Mouse (Mus musculus) ES-E14 (cell line): ENCODE results near the gene Khdc3. TPM values are rescaled to one million over a fixed set of nuclear protein-coding genes. Genes with fewer than 3 reads are reported as not detected.

Experiments used
- DNase-seq: peaks from one replicate; pipeline ENCODE4 v3.0.0-alpha.2; 2013; ENCODE audit warnings: low read depth, low spot score
- H3K27ac ChIP-seq: 2 replicates; pipeline ENCODE4 v1.5.1; 2012; ENCODE audit warnings: low read depth, mild to moderate bottlenecking, low read length, moderate library complexity, mixed read lengths; ENCODE audit not compliant: poor library complexity, insufficient read depth, severe bottlenecking
- H3K36me3 ChIP-seq: 2 replicates; pipeline ENCODE4 v1.6.1; 2012; ENCODE audit warnings: mild to moderate bottlenecking, low read length, moderate library complexity, mixed read lengths; ENCODE audit not compliant: control insufficient read depth, poor library complexity, insufficient read depth, severe bottlenecking
- H3K4me1 ChIP-seq, 2 experiments: fragments of 150-350 bp in 1 of 2; sonication (generic) in 1 of 2; 2 replicates each; pipeline ENCODE4 v1.6.1; 2012; ENCODE audit warnings: low read length in 2 of 2, mild to moderate bottlenecking in 1 of 2, mixed read lengths in 1 of 2; ENCODE audit not compliant: control insufficient read depth in 2 of 2, insufficient read depth in 2 of 2, poor library complexity in 1 of 2
- H3K4me3 ChIP-seq, 2 experiments: fragments of 150-350 bp in 1 of 2; sonication (generic) in 1 of 2; 2 replicates each; pipeline ENCODE4 v1.5.1; 2012; ENCODE audit warnings: low read length in 2 of 2, low read depth in 1 of 2, mild to moderate bottlenecking in 1 of 2, mixed read lengths in 1 of 2; ENCODE audit not compliant: insufficient read depth in 1 of 2, poor library complexity in 1 of 2, severe bottlenecking in 1 of 2
- H3K9ac ChIP-seq: 2 replicates; pipeline ENCODE4 v1.6.1; 2012; ENCODE audit warnings: low read depth, mild to moderate bottlenecking, low read length, mixed read lengths; ENCODE audit not compliant: poor library complexity, insufficient read depth, severe bottlenecking
- H3K9me3 ChIP-seq: fragments of 150-350 bp; sonication (generic); 2 replicates; pipeline ENCODE4 v1.6.1; 2012; ENCODE audit warnings: low read depth, mild to moderate bottlenecking, low read length; ENCODE audit not compliant: control insufficient read depth, insufficient read depth
- CHD2 ChIP-seq: IDR thresholded peaks from 2 replicates; pipeline ENCODE4 v1.6.1; 2014; ENCODE audit warnings: mild to moderate bottlenecking, low read depth, low read length, inconsistent platforms
- HCFC1 ChIP-seq: IDR thresholded peaks from 2 replicates; pipeline ENCODE4 v1.6.1; 2012; ENCODE audit warnings: low read length, inconsistent platforms, borderline replicate concordance; ENCODE audit not compliant: insufficient read depth
- MAFK ChIP-seq: IDR thresholded peaks from 2 replicates; pipeline ENCODE4 v1.6.1; 2014; ENCODE audit warnings: mild to moderate bottlenecking, low read depth, low read length, inconsistent platforms; ENCODE audit not compliant: insufficient read depth
- ZC3H11A ChIP-seq: IDR thresholded peaks from 2 replicates; pipeline ENCODE4 v1.6.1; 2012; ENCODE audit warnings: low read depth, mild to moderate bottlenecking, inconsistent platforms, low read length, borderline replicate concordance
- ZNF384 ChIP-seq: IDR thresholded peaks from 2 replicates; pipeline ENCODE4 v1.6.1; 2012; ENCODE audit warnings: low read depth, low read length, inconsistent platforms
- in situ Hi-C, 2 experiments: fragments of 600-800 bp; cut with MboI; formaldehyde crosslinking; loops; one replicate each; pipeline ENCODE4 v1.15.1; 2025; ENCODE audit warnings: low sequenced_read_pairs in 2 of 2, inconsistent platforms in 1 of 2; ENCODE audit not compliant: unreplicated experiment in 2 of 2
- total RNA-seq: library from RNA; depleted of rRNA; stranded (reverse); fragments of 300-350 nt; gene quantifications from 2 replicates; pipeline ENCODE4 v1.2.3, GENCODE M21; 2012

Gene Khdc3
- total RNA-seq, 1 experiment: 19.9 TPM

GRCm38 (mm10) chr9:73083956-73084355 lies 17.7 kb upstream of the Khdc3 start:
- Histone ChIP-seq H3K4me1 (peaks cover 10 to 33% of the 10 kb centered on the region in 2 experiments), H3K27ac (no peak overlapping the region), H3K4me3 (no peak overlapping the region), H3K36me3 (no peaks in the 10 kb centered on the region; the same call in 1 of the 2 replicates), H3K9me3 (no peaks in the 10 kb centered on the region), H3K9ac (no peak overlapping the region)
- TF ChIP-seq CHD2 (no peak), ZNF384 (no peak), ZC3H11A (no peak)
- no peak for DNase-seq
- in situ Hi-C loops: loop anchor here in 1 of 2 experiments (5.0 kb wide), 1 partner anchor 37 kb away; no protein-coding TSS in a partner anchor

- Histone ChIP-seq H3K9ac (no peak overlapping the region), H3K27ac (no peak overlapping the region), H3K9me3 (no peaks in the 10 kb centered on the region), H3K36me3 (no peaks in the 10 kb centered on the region; the same call in 1 of the 2 replicates), H3K4me3 (no peak overlapping the region), H3K4me1 (peaks cover 5 to 40% of the 10 kb centered on the region in 2 experiments; a peak in 3 of 4 replicates)
- no peak for TF ChIP-seq CHD2
- no peak for TF ChIP-seq ZC3H11A
- no peak for TF ChIP-seq MAFK
- TF ChIP-seq HCFC1: no peak
- TF ChIP-seq ZNF384: no peak
- in situ Hi-C loops: no loop called here
- no peak for DNase-seq
These were observed 15.8 kb upstream of the Khdc3 start for GRCm38 (mm10) chr9:73085845-73086244.

DNA sequence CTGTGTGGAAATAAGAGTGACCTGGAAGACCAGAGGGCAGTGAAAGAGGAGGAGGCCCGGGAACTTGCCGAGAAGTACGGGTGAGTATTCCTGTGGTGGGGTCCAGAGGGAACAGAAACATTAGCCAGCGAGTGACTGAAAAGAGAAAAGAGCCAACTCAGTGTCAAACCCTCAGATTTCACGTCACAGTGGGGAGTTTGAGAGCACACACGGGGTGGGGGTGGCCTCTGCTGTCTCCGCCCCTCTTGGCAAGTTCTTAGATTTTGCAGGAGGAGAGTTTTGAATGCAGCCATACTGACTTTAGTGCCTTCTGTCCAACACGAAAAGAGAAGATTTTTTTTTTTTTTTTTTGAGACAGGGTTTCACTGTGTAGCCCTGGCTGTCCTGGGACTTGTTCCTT lies 14.5 kb upstream of the Khdc3 start:
- H3K9me3 ChIP-seq: no peaks in the 10 kb centered on the region
- in situ Hi-C loops: no loop called here
- H3K27ac ChIP-seq: no peak overlapping the region
- no peaks in the 10 kb centered on the region; the same call in 1 of the 2 replicates for H3K36me3 ChIP-seq
- no peak overlapping the region for H3K9ac ChIP-seq
- peaks cover 1 to 39% of the 10 kb centered on the region in 2 experiments; a peak in 3 of 4 replicates for H3K4me1 ChIP-seq
- H3K4me3 ChIP-seq: no peak overlapping the region
- TF ChIP-seq HCFC1 (no peak), CHD2 (no peak), ZC3H11A (no peak), ZNF384 (no peak), MAFK (no peak)
- DNase-seq: no peak

DNA sequence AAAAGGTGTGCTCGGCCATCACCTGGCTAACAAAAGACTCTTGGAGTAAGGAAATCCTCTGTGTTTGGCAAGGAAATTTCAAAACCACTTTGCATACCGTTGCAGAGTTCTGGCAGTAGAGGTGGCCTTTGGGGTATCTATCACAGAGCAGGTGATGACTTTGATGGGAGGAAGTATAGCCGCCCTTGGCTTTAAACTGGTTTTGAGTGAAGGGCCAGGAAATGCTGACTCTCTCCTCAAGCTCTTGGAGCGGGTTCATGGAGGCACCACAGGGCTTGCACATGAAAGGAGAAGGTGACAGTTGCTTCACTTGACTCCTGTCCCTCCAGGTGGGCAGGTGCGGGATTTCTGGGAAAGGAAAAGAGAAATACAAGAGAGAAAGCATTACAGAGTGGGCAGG lies 14.1 kb upstream of the Khdc3 start:
- no peak for DNase-seq
- no peaks in the 10 kb centered on the region; the same call in 1 of the 2 replicates for H3K36me3 ChIP-seq
- H3K9me3 ChIP-seq: no peaks in the 10 kb centered on the region

More for the DNA sequence above, 14.1 kb upstream of the Khdc3 start:
- Histone ChIP-seq H3K27ac (no peak overlapping the region), H3K9ac (no peak overlapping the region), H3K4me1 (peaks cover 0 to 36% of the 10 kb centered on the region in 2 experiments; a peak in 2 of 4 replicates), H3K4me3 (no peak overlapping the region)
- no peak for TF ChIP-seq HCFC1
- TF ChIP-seq CHD2: no peak
- TF ChIP-seq ZNF384: no peak
- no peak for TF ChIP-seq MAFK
- no peak for TF ChIP-seq ZC3H11A
- in situ Hi-C loops: no loop called here
